Mouse (Mus musculus): Measurements from ENCODE around the gene Ube2n.

DNA sequence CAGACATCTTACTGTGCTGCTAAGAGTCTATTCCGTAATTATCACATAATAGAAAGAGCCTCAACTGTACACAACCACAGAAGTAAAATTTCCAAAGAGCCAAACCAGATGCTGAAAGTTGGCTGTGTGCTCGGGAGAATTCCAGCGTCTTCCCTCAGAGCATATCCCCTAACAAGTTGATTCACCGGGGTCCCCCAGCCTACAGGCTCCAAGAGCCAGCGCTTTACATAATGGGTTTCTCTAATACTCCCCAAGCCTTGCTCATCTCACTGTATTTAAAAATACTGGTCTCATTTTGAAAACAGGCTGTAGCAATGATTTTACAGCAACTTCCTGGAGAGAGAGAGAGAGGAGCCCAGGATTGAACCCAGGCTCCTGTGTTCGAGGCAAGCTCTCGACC lies 46.7 kb downstream of the Ube2n start:
- TF ChIP-seq POLR2A (IDR thresholded peaks at IDR 0.05; ENCODE audit: control insufficient read depth, extremely low read depth, insufficient read depth, low read length, poor library complexity): no peak
- TF ChIP-seq CTCF (IDR thresholded peaks at IDR 0.05; ENCODE audit: borderline replicate concordance, control insufficient read depth, extremely low read depth, insufficient read depth, low read length, poor library complexity): no peak
